Mouse (Mus musculus) myocyte (in vitro differentiated cells): ENCODE results near the gene Mettl5. TPM values are rescaled to one million over a fixed set of nuclear protein-coding genes. Genes with fewer than 3 reads are reported as not detected.
A peak's percentile ranks its signal among the peaks of the same experiment; 100 is the strongest.

Experiments used
- H3K27me3 ChIP-seq: one replicate; pipeline ENCODE4 v1.6.1; 2011; ENCODE audit not compliant: control insufficient read depth, insufficient read depth, insufficient read length
- H3K36me3 ChIP-seq: one replicate; pipeline ENCODE4 v1.6.1; 2011; ENCODE audit not compliant: control insufficient read depth, insufficient read depth
- H3K4me2 ChIP-seq: one replicate; pipeline ENCODE4 v1.6.1; 2011; ENCODE audit warnings: low read depth, control low read depth
- H3K4me3 ChIP-seq: one replicate; pipeline ENCODE4 v1.5.1; 2011; ENCODE audit warnings: mild to moderate bottlenecking, control low read depth, moderate library complexity
- H3K79me2 ChIP-seq: one replicate; pipeline ENCODE4 v1.6.1; 2011; ENCODE audit not compliant: control insufficient read depth, insufficient read depth
- H3ac ChIP-seq: one replicate; pipeline ENCODE4 v1.6.1; 2011; ENCODE audit not compliant: control insufficient read depth, insufficient read length
- CEBPB ChIP-seq: IDR thresholded peaks from 2 replicates; pipeline ENCODE4 v1.6.1; 2011; ENCODE audit warnings: mild to moderate bottlenecking, moderate library complexity; ENCODE audit not compliant: poor library complexity, insufficient read depth, severe bottlenecking
- E2F4 ChIP-seq: IDR thresholded peaks from one replicate; pipeline ENCODE4 v1.6.1; 2011; ENCODE audit warnings: mild to moderate bottlenecking, control low read depth, moderate library complexity; ENCODE audit not compliant: insufficient read depth
- MAX ChIP-seq: IDR thresholded peaks from one replicate; pipeline ENCODE4 v1.6.1; 2011; ENCODE audit warnings: low read depth, mild to moderate bottlenecking, control low read depth
- MYOD1 ChIP-seq, 3 experiments: IDR thresholded peaks; one replicate each; pipeline ENCODE4 v1.6.1; 2011; ENCODE audit warnings: control low read depth in 2 of 3, low read depth in 2 of 3, mild to moderate bottlenecking in 2 of 3, moderate library complexity in 1 of 3; ENCODE audit not compliant: insufficient read length in 2 of 3, control insufficient read depth in 1 of 3
- MYOG ChIP-seq, 3 experiments: IDR thresholded peaks; one replicate each; pipeline ENCODE4 v1.6.1; 2011; ENCODE audit warnings: control low read depth in 2 of 3, low read depth in 2 of 3, mild to moderate bottlenecking in 2 of 3; ENCODE audit not compliant: insufficient read length in 2 of 3, control insufficient read depth in 1 of 3, insufficient read depth in 1 of 3
- POLR2A ChIP-seq: IDR thresholded peaks from one replicate; pipeline ENCODE4 v1.6.1; 2011; ENCODE audit warnings: low read depth, mild to moderate bottlenecking, control low read depth, moderate library complexity; ENCODE audit not compliant: insufficient read length
- POLR2AphosphoS2 ChIP-seq: IDR thresholded peaks from one replicate; pipeline ENCODE4 v1.6.1; 2011; ENCODE audit warnings: low read depth, control low read depth; ENCODE audit not compliant: insufficient read length
- REST ChIP-seq: IDR thresholded peaks from one replicate; pipeline ENCODE4 v1.6.1; 2011; ENCODE audit warnings: mild to moderate bottlenecking, control low read depth, moderate library complexity; ENCODE audit not compliant: insufficient read depth, insufficient read length
- SRF ChIP-seq: IDR thresholded peaks from one replicate; pipeline ENCODE4 v1.6.1; 2011; ENCODE audit warnings: low read depth; ENCODE audit not compliant: control insufficient read depth, insufficient read length
- TCF12 ChIP-seq: IDR thresholded peaks from one replicate; pipeline ENCODE4 v1.6.1; 2011; ENCODE audit warnings: mild to moderate bottlenecking, control low read depth; ENCODE audit not compliant: poor library complexity, insufficient read depth, severe bottlenecking
- TCF3 ChIP-seq: IDR thresholded peaks from one replicate; pipeline ENCODE4 v1.6.1; 2011; ENCODE audit warnings: low read depth, control low read depth; ENCODE audit not compliant: insufficient read length
- USF1 ChIP-seq: IDR thresholded peaks from one replicate; pipeline ENCODE4 v1.6.1; 2011; ENCODE audit warnings: low read depth, mild to moderate bottlenecking, control low read depth, moderate library complexity
- polyA plus RNA-seq: library from polyadenylated mRNA; unstranded; fragments of >200 nt; fragmentation: generic; extraction: Trizol; gene quantifications from one replicate; pipeline ENCODE4 v1.2.1, GENCODE M21; 2012; ENCODE audit warnings: missing spikeins

Gene Mettl5
- polyA plus RNA-seq, 1 experiment, result 14.3 TPM

DNA sequence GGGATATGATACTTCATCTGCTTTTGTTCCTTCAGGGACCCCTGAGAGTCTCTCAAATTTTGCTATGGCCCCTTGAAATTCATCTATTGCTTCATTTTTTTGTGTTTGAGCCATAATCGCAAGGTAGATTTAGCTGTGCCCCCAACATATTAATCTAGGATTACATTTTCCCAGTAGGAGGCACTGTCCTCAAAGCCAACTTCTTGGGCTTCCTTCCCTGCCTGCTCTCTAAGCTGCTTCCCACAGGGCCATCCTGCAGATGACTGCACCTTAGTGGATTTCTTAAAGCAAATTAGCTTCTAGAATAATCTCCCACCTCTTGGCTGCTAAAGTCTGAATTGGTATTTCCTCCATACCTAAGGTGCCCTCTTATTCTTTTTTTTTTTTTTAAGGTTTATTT lies 27.5 kb downstream of the Mettl5 start:
- Histone ChIP-seq H3K4me3 (no peak overlapping the region), H3K36me3 (no peaks in the 10 kb centered on the region), H3K27me3 (no peaks in the 10 kb centered on the region), H3ac (no peak overlapping the region), H3K4me2 (no peak overlapping the region), H3K79me2 (peaks cover 15% of the 10 kb centered on the region)
- TF ChIP-seq USF1 (no peak), MAX (no peak), TCF12 (no peak), POLR2A (no peak), MYOD1 (IDR thresholded peaks at IDR 0.05; ENCODE audit: control insufficient read depth in 1 of 3, insufficient read length in 2 of 3, low read depth in 2 of 3) (no peak), E2F4 (no peak), TCF3 (no peak), REST (no peak), SRF (no peak), POLR2AphosphoS2 (no peak), CEBPB (no peak)

DNA sequence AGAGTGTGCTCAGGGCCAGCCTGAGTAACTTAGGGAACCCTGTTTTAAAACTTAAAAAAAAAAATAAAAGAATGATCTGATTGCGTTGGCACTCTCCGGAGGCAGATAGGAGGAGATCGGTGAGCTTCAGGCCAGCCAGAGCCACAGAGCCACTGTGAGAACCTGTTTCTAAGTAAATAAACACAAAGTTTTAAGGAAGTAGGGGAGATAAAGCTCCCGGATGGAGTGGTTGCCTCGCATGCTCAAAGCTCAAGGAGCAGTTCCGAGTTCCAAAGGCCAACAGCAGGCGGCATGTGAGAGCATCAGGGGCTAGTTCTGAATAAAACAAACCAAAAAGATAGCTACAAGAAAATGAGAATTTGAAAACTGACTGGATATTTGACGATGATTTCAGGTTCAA lies 29.0 kb downstream of the Mettl5 start:
- no peak overlapping the region for H3K4me3 ChIP-seq
- peaks cover under 1% of the 10 kb centered on the region for H3K79me2 ChIP-seq
- no peaks in the 10 kb centered on the region for H3K27me3 ChIP-seq
- no peak for TF ChIP-seq MYOD1 (IDR thresholded peaks at IDR 0.05; ENCODE audit: control insufficient read depth in 1 of 3, insufficient read length in 2 of 3, low read depth in 2 of 3)
- no peak for TF ChIP-seq MYOG (IDR thresholded peaks at IDR 0.05; ENCODE audit: control insufficient read depth in 1 of 3, insufficient read depth in 1 of 3, insufficient read length in 2 of 3, low read depth in 2 of 3)
- TF ChIP-seq MAX, result no peak
- no peak for TF ChIP-seq SRF
- TF ChIP-seq CEBPB, result no peak
- no peak for TF ChIP-seq POLR2AphosphoS2
- TF ChIP-seq TCF3, result no peak
- no peak for TF ChIP-seq TCF12
- no peak for TF ChIP-seq USF1
- no peak for TF ChIP-seq REST
- no peak for TF ChIP-seq POLR2A
- TF ChIP-seq E2F4, result no peak
- H3K4me2 ChIP-seq, result no peak overlapping the region
- H3K36me3 ChIP-seq, result no peaks in the 10 kb centered on the region
- no peak overlapping the region for H3ac ChIP-seq

DNA sequence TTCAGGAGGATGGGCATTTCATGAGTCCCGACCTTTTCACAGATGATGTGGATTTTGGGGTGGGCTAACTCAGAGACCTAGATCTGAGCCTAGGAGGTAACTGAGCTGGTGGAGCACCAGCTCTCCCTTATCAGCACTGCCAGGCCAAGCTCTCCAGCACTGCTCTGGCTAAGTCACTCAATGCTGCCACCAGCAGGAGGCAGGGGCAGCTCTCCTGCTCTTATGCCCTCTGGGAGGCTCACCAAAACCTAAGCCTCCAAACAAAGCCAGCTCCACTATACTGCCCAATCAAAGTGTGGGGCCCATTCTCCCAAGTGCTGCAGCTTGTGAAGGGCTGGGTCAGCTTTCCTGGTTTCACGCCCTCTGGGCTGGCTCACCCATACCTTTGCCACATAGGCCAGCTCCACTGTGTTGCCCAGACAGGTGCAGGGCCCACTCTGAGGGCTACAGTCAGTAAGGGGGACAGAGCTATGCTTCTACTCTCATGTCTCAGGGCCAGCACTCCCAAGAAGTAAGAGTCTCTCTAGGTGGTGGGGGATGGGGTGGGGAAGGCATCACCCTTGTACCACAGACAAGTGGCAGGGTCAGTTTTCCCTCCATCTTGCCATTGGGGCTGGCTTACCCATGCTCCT lies 33.9 kb downstream of the Mettl5 start:
- Histone ChIP-seq H3K4me3 (no peak overlapping the region), H3ac (no peak overlapping the region)

DNA sequence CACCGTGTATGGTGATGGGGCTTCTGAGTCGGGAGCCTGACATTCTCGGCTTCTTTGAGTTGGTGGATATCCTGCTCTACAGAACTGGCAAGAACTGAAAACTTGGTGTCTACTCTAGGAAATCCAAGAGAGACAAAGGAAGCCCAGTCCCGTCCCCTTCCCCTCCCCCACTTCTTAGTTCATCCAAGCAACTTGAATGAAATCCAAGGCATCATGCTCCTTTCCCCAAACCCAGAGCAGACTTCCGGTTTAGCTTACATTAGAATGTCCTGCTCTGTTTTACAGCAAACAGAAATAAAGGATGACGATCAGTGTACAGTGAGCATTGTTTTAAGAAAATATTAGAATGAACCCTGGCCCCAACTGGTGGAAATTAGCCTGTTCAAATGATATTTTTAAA lies 36.2 kb downstream of the Mettl5 start:
- H3K36me3 ChIP-seq, result no peaks in the 10 kb centered on the region
- no peaks in the 10 kb centered on the region for H3K79me2 ChIP-seq
- no peak overlapping the region for H3K4me3 ChIP-seq
- no peak overlapping the region for H3K4me2 ChIP-seq
- H3ac ChIP-seq, result no peak overlapping the region
- H3K27me3 ChIP-seq, result no peaks in the 10 kb centered on the region
- TF ChIP-seq MYOG (IDR thresholded peaks at IDR 0.05; ENCODE audit: control insufficient read depth in 1 of 3, insufficient read depth in 1 of 3, insufficient read length in 2 of 3, low read depth in 2 of 3) (no peak), TCF12 (no peak)

More for the DNA sequence above, 33.9 kb downstream of the Mettl5 start:
- H3K4me2 ChIP-seq, result no peak overlapping the region
- TF ChIP-seq POLR2AphosphoS2, result no peak
- TF ChIP-seq MYOD1 (IDR thresholded peaks at IDR 0.05; ENCODE audit: control insufficient read depth in 1 of 3, insufficient read length in 2 of 3, low read depth in 2 of 3), result peak in 1 of 3 experiments; percentile 46
- H3K79me2 ChIP-seq, result no peaks in the 10 kb centered on the region
- no peaks in the 10 kb centered on the region for H3K36me3 ChIP-seq
- H3K27me3 ChIP-seq, result no peaks in the 10 kb centered on the region

DNA sequence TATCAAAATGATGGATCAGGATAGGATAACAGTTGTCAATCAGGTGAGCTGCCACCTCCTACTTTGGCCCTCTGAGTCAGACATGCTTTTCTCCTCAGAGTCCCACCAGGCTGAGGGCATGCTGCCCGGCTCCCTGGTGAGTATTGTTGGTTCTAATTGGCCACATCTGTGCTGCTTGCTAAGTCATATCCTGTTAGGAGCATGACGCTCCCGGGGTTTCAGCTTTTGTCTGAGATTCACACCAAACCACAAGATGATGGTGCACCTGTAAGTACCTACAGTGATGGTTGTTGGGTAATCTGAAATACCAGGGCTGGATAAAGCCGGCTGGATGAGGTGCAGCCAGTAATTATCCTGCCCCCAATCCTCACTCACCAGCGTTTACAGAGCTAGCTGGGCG lies 45.2 kb downstream of the Mettl5 start:
- no peaks in the 10 kb centered on the region for H3K79me2 ChIP-seq
- no peak overlapping the region for H3K4me2 ChIP-seq
- H3K36me3 ChIP-seq, result no peaks in the 10 kb centered on the region
- no peak for TF ChIP-seq TCF3
- no peak for TF ChIP-seq POLR2AphosphoS2
- TF ChIP-seq POLR2A, result no peak
- no peak for TF ChIP-seq TCF12
- TF ChIP-seq MYOG (IDR thresholded peaks at IDR 0.05; ENCODE audit: control insufficient read depth in 1 of 3, insufficient read depth in 1 of 3, insufficient read length in 2 of 3, low read depth in 2 of 3), result no peak
- no peak for TF ChIP-seq CEBPB
- TF ChIP-seq USF1, result no peak
- H3K27me3 ChIP-seq, result no peaks in the 10 kb centered on the region
- no peak overlapping the region for H3K4me3 ChIP-seq
- no peak overlapping the region for H3ac ChIP-seq
